Mouse (Mus musculus) layer of hippocampus, adult 9-10 months (tissue): Measurements from ENCODE around the gene Ubqln1.

Experiments
- DNase-seq: peaks from one replicate; pipeline ENCODE4 v3.0.0; 2022; ENCODE audit warnings: low spot score

The Ubqln1 gene

DNA sequence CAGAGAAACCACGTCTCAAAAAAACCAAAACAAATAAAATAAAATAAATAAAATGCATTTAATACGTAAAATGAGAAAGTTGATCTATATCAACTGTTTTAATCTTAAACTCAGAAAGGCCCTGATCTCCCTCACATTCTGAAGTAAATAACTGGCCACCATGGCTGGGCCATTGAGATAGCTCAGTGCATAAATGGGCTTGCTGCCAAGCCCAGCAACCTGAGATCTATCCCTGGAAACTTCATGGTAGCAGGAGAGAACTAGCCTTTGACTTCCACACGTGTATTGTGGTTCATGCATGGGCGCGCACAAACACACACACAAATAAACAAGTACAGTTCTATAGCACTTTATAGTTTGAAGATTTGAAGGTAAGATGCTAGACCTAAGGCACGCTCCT lies 14.1 kb downstream of the Ubqln1 start:
- DNase-seq = no peak

DNA sequence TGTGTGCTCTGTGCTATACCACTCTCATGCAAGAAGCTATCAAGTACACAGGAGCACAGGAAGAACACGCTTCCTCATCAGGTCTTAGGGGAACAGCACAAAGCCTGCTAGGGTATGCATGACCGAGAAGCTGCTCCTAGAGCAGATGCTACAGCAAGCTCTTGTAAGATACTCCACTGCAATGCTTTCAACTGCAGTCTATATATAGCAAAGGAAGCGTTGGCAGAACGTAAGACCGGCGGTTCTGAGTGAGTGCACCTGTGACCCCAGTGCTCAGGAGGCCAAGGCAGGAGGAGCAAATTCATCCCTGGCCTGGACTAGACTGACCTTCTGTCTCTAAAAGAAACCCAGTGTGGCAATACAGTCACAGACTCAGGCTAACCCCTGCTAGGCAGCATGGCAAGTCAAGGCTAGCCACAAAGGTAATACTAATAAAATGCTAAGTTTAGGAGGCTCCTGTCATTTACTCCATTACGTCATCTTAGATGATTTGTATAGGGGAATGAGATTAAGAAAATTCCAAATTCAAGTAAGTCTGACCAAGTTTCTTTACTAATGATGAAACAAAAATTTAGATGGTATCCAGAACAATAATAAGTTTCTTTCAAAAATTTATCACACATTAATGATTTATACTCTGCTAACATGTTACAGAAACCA lies 17.3 kb downstream of the Ubqln1 start:
- no peak for DNase-seq

DNA sequence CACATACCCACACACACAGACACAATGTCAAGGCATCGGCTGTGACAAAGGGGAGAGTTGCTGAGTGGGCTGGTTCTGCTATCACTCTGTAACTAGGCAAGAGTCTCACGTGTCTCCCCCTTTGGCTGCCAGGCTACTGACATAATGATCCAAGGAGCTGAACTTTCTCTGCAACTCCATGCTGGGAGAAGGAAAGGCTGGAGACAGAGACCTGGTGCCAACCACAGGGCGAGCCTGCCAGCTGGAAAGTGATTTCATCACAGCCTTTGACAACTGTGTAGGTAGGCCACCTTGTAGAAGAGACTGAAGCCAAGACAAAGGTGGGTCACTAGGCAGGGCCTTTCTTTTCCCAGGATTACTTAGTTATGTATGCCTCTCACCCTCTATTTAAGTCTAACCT lies 18.2 kb downstream of the Ubqln1 start:
- no peak for DNase-seq

DNA sequence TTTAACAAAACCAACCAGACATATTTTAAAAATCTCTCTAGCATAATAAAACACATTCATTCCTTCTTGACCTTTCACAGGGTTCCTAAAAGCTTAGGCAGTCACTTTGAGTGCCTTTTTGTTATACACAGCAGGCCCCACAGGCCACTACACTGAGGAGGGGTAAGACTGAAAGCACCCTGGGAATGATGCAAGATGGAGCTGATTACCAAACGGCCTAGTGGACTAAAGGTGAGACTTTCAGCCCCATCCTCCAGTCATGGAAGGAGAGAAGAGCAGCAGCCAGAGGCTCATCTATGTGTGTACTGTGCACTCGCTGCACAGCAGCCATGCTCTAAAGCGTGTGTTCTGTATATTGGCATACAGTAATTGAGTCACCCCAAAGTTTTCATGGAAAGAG lies 20.5 kb downstream of the Ubqln1 start:
- DNase-seq = no peak

DNA sequence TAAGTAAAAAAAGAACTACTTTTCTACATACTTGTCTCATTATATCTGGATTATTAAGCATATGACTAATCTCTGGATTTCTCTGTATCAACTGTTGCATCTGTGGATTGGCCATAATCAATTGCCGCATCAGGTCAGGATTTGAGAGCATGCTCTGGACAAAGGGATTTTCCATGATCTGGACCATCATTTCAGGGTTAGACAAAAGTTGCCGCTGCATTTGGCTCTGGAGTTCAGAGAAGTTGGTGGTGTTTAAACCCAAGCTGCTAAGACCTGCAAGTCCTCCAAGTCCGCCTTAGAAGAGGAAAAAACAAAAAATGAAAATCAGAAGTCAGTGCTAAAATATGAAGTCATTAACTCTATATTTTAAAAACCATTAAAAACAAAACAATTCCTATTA lies 22.2 kb downstream of the Ubqln1 start:
- no peak for DNase-seq

DNA sequence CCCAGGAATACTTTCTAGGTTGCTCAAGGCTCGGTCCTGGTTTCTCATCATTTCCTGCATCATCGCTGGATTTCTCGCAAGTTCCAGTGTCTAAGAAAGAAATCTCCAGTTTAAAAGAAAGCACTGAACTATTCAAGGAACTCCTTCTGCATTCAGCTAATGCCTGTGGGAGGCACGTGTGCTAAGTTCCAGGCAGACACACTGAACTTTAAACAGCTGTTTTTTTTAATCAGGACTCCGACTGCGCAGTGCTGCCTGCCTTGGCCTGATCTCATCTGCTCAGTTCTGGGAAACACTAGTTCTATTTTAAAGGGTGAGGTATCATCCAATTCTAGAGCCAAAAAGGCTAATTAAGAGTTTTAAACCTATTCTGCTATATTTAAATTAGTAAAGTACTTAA lies 23.3 kb downstream of the Ubqln1 start:
- DNase-seq = no peak

DNA sequence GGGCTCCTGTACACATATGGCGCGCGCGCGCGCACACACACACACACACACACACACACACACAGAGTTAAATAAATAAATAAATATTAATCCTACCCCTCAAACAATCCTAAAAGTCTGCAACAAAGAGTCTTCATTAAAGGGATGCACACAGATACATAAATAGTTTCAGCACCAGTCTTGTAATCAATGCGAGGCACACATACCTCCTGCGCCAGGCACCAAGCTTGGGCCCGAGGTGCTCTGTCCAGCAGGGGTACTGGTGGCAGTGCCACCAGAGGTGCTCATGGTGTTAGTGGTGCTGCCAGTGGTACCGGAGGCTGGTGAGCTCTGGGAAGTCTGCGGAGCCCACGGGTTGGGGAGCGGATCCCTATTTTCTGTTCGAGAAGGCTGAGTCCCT lies 23.9 kb downstream of the Ubqln1 start:
- DNase-seq = no peak

DNA sequence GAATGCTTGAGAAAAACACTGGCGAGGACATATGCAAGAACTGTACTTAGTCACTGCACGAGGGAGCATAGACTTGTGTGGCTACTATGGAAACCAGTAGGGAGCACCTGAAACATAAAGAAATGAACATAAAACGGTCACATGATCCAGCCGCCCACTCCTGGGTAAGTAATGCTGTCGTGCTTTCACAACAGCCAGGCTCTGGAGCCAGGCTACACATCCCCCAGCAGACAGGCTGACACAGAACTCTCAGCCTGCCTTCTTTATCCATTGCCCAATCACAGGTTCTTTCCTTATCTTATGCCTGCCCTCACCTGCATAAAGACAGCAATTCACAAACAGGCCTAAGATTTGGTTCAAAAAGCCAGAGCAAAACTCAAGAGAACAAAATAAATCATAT lies 26.0 kb downstream of the Ubqln1 start:
- no peak for DNase-seq

DNA sequence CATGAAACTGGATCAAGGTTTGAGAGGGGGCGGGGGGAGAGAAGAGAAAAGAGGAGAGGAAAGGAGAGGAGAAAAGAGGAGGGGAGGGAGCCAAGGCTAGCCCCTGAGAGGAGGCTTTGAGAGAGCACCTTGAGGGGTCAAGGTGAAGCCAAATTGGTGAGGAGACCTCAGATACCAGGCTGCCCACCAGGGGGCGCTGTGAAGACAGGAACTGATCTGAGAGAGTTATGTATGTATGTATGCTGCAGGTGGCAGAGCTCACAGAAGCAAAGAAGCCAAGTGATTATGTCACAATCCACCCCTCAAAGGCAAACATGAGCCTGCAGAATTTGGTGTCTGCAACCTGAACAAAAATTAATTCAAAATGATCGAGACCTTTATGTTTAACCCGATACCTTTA lies 27.0 kb downstream of the Ubqln1 start:
- DNase-seq = peak; percentile 62

DNA sequence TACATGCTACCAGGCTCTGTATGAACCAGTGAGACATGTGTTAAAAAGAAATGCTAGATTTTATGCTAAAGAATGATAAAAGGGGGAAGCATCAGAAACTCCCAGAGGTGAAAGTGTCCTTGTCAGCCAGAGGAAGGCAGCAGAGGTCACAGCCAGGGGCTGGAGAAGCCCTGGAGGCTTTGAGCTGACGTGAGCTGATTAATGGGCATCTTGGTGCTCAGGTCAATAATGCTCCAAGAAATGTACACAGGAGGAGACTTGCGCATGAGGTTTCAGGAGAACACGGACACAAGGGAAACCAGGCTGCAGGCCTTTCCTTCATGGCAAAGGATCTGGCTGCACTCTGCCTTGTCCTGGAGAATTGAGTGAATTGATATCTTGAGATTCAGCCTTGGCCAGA lies 27.7 kb downstream of the Ubqln1 start:
- no peak for DNase-seq

DNA sequence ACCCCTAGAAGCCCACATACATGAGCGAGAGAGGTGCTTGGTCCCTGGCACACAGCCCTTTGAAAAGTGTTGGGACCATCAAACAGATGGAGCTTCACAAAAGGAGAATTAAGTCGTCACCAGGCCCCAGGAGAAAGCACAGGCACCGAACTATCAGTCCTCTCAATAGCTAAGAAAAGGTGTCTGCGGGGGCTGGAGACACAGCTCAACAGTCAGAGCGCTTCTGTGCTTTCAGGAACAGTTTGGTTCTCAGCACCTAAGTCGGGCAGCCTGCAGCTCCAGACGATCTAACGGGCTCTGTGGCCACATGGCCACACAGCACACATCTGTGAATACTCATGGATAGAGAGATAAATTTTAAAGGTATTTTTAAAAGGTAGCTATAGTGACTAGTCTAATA lies 29.2 kb downstream of the Ubqln1 start:
- DNase-seq = no peak

DNA sequence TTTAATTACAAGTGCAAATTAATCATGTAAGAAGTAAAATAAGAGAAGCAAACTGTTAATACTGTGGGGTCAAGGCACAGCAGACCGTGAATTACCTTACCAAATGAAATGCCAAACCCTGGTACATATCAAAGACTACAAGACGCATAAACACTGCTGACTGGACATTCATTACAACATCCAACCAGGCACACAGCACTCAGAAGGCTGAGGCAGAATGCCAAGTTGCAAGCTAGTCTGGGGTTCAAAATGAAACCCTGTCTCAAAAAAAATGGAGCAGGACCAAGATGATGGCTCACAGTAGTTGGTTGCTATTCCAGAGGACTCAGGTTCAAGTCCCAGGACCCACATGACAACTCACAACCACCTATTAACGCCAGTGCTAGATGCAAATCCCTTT lies 31.3 kb downstream of the Ubqln1 start:
- DNase-seq = no peak

DNA sequence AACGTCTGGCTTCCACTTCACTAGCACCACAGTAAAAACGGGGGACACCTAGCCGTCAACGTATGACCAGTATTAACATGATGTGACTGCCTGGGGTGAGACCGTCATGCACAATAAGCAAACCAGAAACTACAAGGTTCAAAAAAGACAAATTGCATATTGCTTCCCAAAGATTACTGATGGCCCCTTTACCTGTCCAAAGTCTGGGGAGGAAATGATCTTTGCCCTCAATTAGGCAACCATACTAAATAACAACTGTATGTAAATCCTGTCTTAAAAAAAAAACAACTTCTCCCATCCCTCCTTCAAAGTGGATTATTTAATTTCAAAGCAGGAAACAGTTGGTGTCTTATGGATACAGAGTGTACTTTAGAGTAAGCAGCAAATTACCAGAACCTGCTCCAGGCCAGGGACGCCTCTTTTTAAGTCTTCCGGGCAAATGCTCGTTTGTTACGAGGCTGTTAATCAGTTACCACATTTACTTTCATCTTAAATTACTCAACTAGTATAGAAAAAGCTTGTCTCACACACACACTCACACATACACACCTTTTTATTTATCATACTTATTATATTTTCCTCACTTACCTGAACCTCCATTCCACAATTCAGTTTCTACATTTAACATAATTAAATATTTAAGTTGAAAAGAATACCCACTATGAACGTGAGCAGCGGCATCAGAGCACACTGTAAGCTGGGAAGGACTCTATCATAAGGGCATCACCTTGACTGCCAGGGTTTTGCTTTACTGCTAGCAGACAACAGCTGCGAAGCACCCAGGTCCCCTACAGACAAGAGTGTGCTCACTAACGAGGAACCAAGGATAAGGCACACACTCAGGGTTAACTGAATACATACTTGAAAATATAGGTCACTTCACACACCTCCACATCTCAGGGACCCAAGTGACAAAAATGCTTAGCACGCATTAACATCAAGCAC lies 33.6 kb downstream of the Ubqln1 start:
- DNase-seq = no peak

DNA sequence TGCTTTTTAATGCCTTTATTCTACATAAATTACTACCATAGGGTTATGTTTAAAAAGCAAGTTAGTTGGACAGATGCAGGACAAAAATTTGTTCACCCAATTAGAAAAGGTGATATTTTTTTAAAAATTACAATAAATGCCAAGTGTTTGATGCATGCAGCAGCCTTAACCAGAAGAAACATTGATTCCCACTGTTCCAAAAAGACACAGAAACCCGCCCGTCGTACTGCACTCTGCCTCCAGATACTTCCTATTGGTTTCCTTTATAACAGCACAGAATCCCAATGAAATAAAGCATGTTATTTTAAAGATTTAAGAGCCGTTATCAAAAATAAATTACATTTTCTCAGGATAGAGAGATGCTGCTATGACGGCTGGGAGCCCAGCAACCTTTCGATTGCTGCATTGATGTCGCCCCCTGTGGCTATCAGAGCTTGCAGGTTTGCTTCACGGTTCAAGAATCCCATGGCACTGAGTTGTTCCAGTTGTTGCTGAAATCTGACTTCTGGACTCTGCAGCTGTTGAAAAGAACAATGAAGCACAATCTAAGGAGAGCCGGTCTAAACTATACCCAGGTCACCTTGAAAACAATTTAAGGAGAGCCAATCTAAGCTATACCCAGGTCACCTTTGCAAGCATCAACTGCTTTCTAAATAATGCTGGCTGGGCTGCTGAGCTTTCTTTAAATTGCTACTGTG lies 37.8 kb downstream of the Ubqln1 start:
- peak; percentile 100 for DNase-seq

DNA sequence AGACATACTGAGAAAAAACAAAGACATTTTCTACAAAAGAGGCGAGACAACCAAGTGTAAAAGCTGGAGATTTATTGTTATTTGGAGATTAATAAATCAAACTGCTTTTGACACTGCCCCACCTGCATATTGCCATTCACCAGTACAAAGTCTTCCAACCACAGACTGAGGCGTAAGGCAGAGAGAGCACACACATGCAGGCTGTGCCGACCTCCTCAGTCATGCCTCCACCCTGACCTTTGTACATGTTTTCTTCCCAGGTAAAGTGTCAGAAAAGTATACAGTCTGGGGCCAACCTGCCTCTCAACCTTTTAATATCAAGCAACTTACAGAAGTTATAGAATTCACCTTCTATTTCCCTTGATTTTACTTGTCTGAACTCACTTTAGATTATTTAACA lies 39.3 kb downstream of the Ubqln1 start:
- DNase-seq = no peak

DNA sequence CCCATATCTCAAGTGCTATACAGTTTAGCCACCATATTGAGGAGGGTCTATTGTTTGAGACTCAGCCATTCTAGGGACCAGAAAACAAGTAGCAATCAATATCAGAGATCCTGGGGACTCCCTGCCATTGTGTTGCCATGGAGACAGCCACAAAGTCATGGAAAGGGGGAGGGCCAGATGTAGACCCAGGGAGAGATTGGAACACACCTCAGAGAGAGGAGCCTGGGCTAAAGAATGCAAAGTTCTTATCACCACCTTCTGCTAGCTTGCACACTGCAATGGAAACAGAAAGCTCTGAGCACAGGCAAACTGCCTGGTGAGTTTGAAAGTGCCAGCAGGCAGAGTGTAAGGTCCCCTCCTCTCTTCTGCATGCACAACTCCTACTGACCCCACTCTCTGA lies 47.3 kb downstream of the Ubqln1 start:
- DNase-seq = no peak

DNA sequence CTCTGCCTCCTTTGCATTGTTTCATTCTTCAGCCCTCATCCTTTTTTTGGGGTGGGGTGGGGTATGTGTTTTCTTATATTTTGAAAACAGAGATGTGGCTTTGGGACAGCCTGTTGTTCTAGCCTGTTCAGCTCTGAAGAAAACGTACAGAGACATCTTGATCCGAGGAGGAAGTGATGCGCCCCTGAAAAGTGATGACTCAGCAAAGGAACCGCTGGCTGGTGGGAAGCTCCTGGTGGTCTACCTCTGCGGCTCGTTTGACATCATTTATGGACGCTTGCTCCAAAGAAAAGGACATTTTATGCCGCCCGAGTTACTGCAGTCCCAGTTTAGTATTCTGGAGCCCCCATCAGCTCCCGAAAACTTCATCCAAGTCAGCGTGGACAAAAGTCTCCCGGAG lies 52.1 kb downstream of the Ubqln1 start:
- DNase-seq = no peak

DNA sequence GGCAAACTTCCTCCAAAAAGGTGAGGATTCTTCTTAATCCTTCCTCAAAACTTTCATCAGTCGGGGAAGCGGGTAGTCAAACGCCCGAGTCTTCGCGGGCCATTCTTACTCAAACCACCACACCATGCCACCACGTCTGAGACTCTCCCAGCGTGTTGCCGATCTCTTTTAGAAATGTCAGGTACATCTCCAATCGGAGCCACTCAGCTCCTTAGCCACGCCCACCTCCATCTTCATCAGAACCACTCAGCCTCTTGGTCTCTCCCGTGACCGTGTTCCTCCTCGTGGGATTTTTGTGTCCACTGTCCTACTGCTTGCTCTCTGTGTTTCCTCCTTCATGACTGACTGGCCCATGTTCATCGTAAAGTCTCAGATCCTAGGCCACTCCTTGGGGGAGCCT lies 54.7 kb downstream of the Ubqln1 start:
- DNase-seq = no peak

DNA sequence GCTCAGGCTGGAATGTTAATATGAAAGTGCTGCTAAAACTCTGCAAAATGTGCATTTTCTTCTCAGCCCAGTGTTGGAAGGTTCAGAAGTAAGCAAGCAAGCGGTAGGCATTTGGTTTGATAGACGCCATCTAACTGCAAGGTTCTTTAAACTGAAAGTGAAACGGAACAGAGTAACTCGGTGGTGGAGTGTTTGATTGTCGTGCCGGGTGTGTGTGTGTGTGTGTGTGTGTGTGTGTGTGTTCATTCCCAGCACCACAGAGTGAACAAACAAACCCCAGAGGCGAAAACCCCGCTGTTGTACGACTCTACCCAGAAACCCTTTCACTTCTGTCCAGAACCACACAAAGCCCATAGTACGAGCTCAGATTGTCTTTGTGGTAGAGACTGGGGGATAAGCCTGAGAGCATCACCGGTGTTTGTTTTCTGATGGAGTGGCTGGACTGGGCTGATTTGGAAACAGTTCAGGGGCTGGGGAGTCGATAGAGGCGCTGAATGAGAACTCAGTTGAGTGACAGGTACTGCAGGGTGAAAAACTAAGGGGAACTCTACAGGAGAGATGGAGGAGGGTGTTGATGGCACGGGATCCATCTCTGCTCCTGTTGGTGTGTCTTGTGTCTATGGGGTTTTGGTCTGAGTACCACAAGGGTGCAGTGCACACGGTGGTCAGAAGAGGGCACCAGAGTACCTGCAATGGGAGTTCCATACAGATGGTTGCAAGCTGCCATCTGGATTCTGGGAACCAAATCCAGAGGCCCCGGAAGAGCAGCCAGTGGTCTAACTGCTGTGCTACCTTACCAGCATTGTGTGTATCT lies 57.1 kb downstream of the Ubqln1 start:
- peak; percentile 96 for DNase-seq

DNA sequence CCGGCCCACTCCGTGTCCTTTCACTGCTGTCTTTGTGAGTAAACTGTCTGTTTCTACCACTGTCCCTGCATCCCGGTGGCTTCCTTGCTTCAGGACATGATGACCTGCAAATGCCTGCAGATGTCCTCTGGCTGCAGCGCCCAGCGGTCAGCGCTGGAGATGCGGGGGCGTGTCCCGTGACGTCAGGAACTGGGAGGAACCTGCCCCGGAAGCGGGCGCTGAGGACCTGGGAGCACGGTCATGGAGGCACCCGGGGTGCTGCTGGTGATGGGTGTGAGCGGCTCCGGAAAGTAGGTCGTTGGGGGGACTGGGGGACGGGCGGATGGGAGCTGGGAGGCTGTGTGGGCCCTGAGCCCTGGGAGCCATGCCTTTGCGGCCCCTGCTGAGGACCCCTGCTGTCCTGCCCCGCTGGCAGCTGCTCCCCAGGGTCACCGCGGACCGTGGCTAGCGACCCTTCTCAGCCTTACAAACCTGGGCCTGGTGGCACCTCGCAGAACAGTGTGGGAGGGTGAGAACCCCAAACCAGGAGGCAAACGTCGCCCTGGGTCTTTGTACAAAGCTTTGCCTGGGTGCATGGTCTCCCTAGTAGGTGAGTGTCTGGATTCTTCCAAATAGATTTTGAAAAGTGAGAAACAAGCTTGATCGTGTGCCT lies 57.9 kb downstream of the Ubqln1 start, which contains the start of gene Idnk:
TSS of gene Idnk (plus strand) at position 203 of the 652 bp plus-strand sequence.
- DNase-seq = peak; percentile 30

DNA sequence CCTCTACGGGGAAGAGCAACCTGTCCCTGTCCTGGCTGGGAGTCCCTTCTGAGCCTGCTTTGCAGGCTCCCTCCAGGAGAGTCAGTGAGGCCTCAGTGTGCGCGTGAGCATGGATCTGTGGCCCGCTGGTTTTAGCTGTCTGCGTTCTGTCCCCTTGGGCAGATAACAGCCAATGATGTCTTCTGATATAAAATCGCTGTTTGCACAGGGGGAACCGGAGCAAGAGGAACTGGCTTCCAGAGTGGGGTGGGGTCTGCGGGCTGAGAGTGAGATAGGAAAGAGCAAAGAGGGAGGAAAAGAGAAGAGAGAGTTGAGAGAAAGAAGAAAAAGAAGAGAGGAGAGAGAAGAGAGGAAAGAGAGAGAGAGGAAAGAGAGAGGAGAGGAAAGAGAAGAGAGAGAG lies 58.4 kb downstream of the Ubqln1 start:
- DNase-seq = no peak

DNA sequence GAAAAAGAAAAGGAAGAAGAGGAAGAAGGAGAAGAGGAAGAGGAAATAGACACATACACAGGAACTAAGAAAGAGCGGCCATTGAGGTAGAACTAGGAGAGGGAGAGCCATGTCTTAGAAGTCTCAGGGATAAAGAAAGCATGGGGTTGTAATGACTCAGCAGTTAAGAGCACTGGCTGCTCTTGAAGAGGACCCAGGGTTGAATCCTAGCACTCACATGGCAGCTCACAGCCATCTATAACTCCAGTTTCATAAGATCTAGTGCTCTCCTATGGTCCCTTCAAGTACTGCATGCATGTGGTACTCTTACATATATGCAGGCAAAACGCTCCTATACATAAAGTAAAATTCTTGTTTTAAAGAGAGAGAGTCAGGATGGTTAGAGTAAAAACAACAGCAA lies 59.4 kb downstream of the Ubqln1 start:
- DNase-seq = no peak
